Mouse (Mus musculus): Measurements from ENCODE around the gene Uri1. TPM values are rescaled to one million over a fixed set of nuclear protein-coding genes. Genes with fewer than 3 reads are reported as not detected.

The Uri1 gene
- polyA plus RNA-seq, 1 experiment from 2014 or later: 42.5 TPM

- no peak for DNase-seq (ENCODE audit: low spot score)
- no peaks in the 10 kb centered on the region for H3K36me3 ChIP-seq (ENCODE audit: control insufficient read depth, insufficient read depth, low read length)
- WGBS: 73% methylated on average over 4 of the region's 4 CpGs
Observed at GRCm38 (mm10) chr7:37922999-37923398, 100.4 kb downstream of the Uri1 start.

GRCm38 (mm10) chr7:37921681-37922430 is 101.5 kb downstream of the Uri1 start:
- Histone ChIP-seq H3K4me1 (ENCODE audit: control insufficient read depth, insufficient read depth, low read length) (no peaks in the 10 kb centered on the region), H3K9me3 (ENCODE audit: control insufficient read depth, low read length) (no peaks in the 10 kb centered on the region), H3K27me3 (ENCODE audit: control insufficient read depth, insufficient read depth, low read length) (no peaks in the 10 kb centered on the region), H3K4me2 (ENCODE audit: low read depth) (no peak overlapping the region), H3K9ac (ENCODE audit: low read length) (no peak overlapping the region), H3K27ac (ENCODE audit: low read depth, low read length) (no peak overlapping the region), H3K36me3 (ENCODE audit: control insufficient read depth, insufficient read depth, low read length) (no peaks in the 10 kb centered on the region), H3K4me3 (ENCODE audit: low read depth, low read length) (no peak overlapping the region)
- ATAC-seq (ENCODE audit: insufficient read depth, low FRiP score, low TSS enrichment) (no peak), DNase-seq (ENCODE audit: low spot score) (no peak)
- WGBS: 68% methylated on average over 17 of the region's 17 CpGs

More at GRCm38 (mm10) chr7:37922999-37923398, 100.4 kb downstream of the Uri1 start:
- Histone ChIP-seq H3K9ac (ENCODE audit: low read length) (no peak overlapping the region), H3K4me1 (ENCODE audit: control insufficient read depth, insufficient read depth, low read length) (no peaks in the 10 kb centered on the region), H3K4me3 (ENCODE audit: low read depth, low read length) (no peak overlapping the region), H3K27ac (ENCODE audit: low read depth, low read length) (no peak overlapping the region), H3K9me3 (ENCODE audit: control insufficient read depth, low read length) (no peaks in the 10 kb centered on the region), H3K27me3 (ENCODE audit: control insufficient read depth, insufficient read depth, low read length) (no peaks in the 10 kb centered on the region), H3K4me2 (ENCODE audit: low read depth) (no peak overlapping the region)
- ATAC-seq (ENCODE audit: insufficient read depth, low FRiP score, low TSS enrichment): no peak

- H3K27me3 ChIP-seq (ENCODE audit: control insufficient read depth, insufficient read depth, low read length): no peaks in the 10 kb centered on the region
- no peak overlapping the region for H3K27ac ChIP-seq (ENCODE audit: low read depth, low read length)
- no peaks in the 10 kb centered on the region for H3K9me3 ChIP-seq (ENCODE audit: control insufficient read depth, low read length)
- no peaks in the 10 kb centered on the region for H3K36me3 ChIP-seq (ENCODE audit: control insufficient read depth, insufficient read depth, low read length)
- DNase-seq (ENCODE audit: low spot score) (no peak), ATAC-seq (ENCODE audit: insufficient read depth, low FRiP score, low TSS enrichment) (no peak)
- 52% methylated on average over 10 of the region's 10 CpGs for WGBS
- H3K9ac ChIP-seq (ENCODE audit: low read length): no peak overlapping the region
- no peaks in the 10 kb centered on the region for H3K4me1 ChIP-seq (ENCODE audit: control insufficient read depth, insufficient read depth, low read length)
- H3K4me3 ChIP-seq (ENCODE audit: low read depth, low read length): no peak overlapping the region
- H3K4me2 ChIP-seq (ENCODE audit: low read depth): no peak overlapping the region
Observed at GRCm38 (mm10) chr7:37918926-37919325, 104.4 kb downstream of the Uri1 start.

GRCm38 (mm10) chr7:37916762-37917439 is 106.5 kb downstream of the Uri1 start:
- no peaks in the 10 kb centered on the region for H3K27me3 ChIP-seq (ENCODE audit: control insufficient read depth, insufficient read depth, low read length)
- no peak overlapping the region for H3K27ac ChIP-seq (ENCODE audit: low read depth, low read length)
- no peak overlapping the region for H3K9ac ChIP-seq (ENCODE audit: low read length)
- no peaks in the 10 kb centered on the region for H3K36me3 ChIP-seq (ENCODE audit: control insufficient read depth, insufficient read depth, low read length)
- no peak overlapping the region for H3K4me3 ChIP-seq (ENCODE audit: low read depth, low read length)
- no peak overlapping the region for H3K4me2 ChIP-seq (ENCODE audit: low read depth)
- no peak for ATAC-seq (ENCODE audit: insufficient read depth, low FRiP score, low TSS enrichment)
- no peaks in the 10 kb centered on the region for H3K9me3 ChIP-seq (ENCODE audit: control insufficient read depth, low read length)
- 70% methylated on average over 18 of the region's 18 CpGs for WGBS
- no peaks in the 10 kb centered on the region for H3K4me1 ChIP-seq (ENCODE audit: control insufficient read depth, insufficient read depth, low read length)
- DNase-seq (ENCODE audit: low spot score): no peak

- no peaks in the 10 kb centered on the region for H3K27me3 ChIP-seq (ENCODE audit: control insufficient read depth, insufficient read depth, low read length)
- DNase-seq (ENCODE audit: low spot score): peak; percentile 22
- ATAC-seq (ENCODE audit: insufficient read depth, low FRiP score, low TSS enrichment): no peak
- H3K4me2 ChIP-seq (ENCODE audit: low read depth): no peak overlapping the region
- WGBS: 51% methylated on average over 3 of the region's 3 CpGs
- H3K9me3 ChIP-seq (ENCODE audit: control insufficient read depth, low read length): no peaks in the 10 kb centered on the region
- no peak overlapping the region for H3K27ac ChIP-seq (ENCODE audit: low read depth, low read length)
- H3K4me3 ChIP-seq (ENCODE audit: low read depth, low read length): no peak overlapping the region
- no peaks in the 10 kb centered on the region for H3K36me3 ChIP-seq (ENCODE audit: control insufficient read depth, insufficient read depth, low read length)
- H3K4me1 ChIP-seq (ENCODE audit: control insufficient read depth, insufficient read depth, low read length): no peaks in the 10 kb centered on the region
- no peak overlapping the region for H3K9ac ChIP-seq (ENCODE audit: low read length)
Observed at GRCm38 (mm10) chr7:37911802-37912122, 111.6 kb downstream of the Uri1 start.

- no peaks in the 10 kb centered on the region for H3K27me3 ChIP-seq (ENCODE audit: control insufficient read depth, insufficient read depth, low read length)
- WGBS: 46% methylated on average over 5 of the region's 5 CpGs
- H3K9ac ChIP-seq (ENCODE audit: low read length): no peak overlapping the region
- no peaks in the 10 kb centered on the region for H3K36me3 ChIP-seq (ENCODE audit: control insufficient read depth, insufficient read depth, low read length)
- DNase-seq (ENCODE audit: low spot score) (no peak), ATAC-seq (ENCODE audit: insufficient read depth, low FRiP score, low TSS enrichment) (no peak)
- H3K27ac ChIP-seq (ENCODE audit: low read depth, low read length): no peak overlapping the region
- H3K9me3 ChIP-seq (ENCODE audit: control insufficient read depth, low read length): no peaks in the 10 kb centered on the region
- H3K4me3 ChIP-seq (ENCODE audit: low read depth, low read length): no peak overlapping the region
- H3K4me1 ChIP-seq (ENCODE audit: control insufficient read depth, insufficient read depth, low read length): no peaks in the 10 kb centered on the region
- no peak overlapping the region for H3K4me2 ChIP-seq (ENCODE audit: low read depth)
Observed at GRCm38 (mm10) chr7:37911114-37911801, 112.1 kb downstream of the Uri1 start.

- Histone ChIP-seq H3K4me2 (ENCODE audit: low read depth) (no peak overlapping the region), H3K4me1 (ENCODE audit: control insufficient read depth, insufficient read depth, low read length) (no peaks in the 10 kb centered on the region), H3K4me3 (ENCODE audit: low read depth, low read length) (no peak overlapping the region), H3K27me3 (ENCODE audit: control insufficient read depth, insufficient read depth, low read length) (no peaks in the 10 kb centered on the region), H3K36me3 (ENCODE audit: control insufficient read depth, insufficient read depth, low read length) (no peaks in the 10 kb centered on the region), H3K27ac (ENCODE audit: low read depth, low read length) (no peak overlapping the region), H3K9me3 (ENCODE audit: control insufficient read depth, low read length) (no peaks in the 10 kb centered on the region), H3K9ac (ENCODE audit: low read length) (no peak overlapping the region)
- 83% methylated on average over 9 of the region's 9 CpGs for WGBS
- no peak for DNase-seq (ENCODE audit: low spot score)
- ATAC-seq (ENCODE audit: insufficient read depth, low FRiP score, low TSS enrichment): no peak
Observed at GRCm38 (mm10) chr7:37910161-37910560, 113.2 kb downstream of the Uri1 start.

Measured in neural tube, embryonic 11.5 days (tissue).